Mouse (Mus musculus): Measurements from ENCODE around the gene Olfr308. TPM values are rescaled to one million over a fixed set of nuclear protein-coding genes. Genes with fewer than 3 reads are reported as not detected.

The Olfr308 gene
- polyA plus RNA-seq (2014; fragmentation: Illumina TruSeq; extraction: RNeasy Lipid Tissue Mini Kit (QIAGEN cat#74804); ENCODE audit: low read depth, low replicate concordance), result not detected

GRCm38 (mm10) chr7:86325530-86325929 is at the start of gene Olfr308:
TSS of gene Olfr308 (minus strand) at chr7:86325630.

GRCm38 (mm10) chr7:86366828-86367227 is 41.4 kb upstream of the Olfr308 start, which contains the start of gene Olfr305:
TSS of gene Olfr305 (minus strand) at chr7:86366928.

GRCm38 (mm10) chr7:86337486-86337885 is 12.1 kb upstream of the Olfr308 start, which contains the start of gene Olfr307:
TSS of gene Olfr307 (minus strand) at chr7:86337586.

GRCm38 (mm10) chr7:86313608-86314007 is 11.8 kb downstream of the Olfr308 start, which contains the start of gene Olfr309:
TSS of gene Olfr309 (minus strand) at chr7:86313708.

GRCm38 (mm10) chr7:86277072-86277471 is 48.4 kb downstream of the Olfr308 start, which contains the start of gene Olfr310:
TSS of gene Olfr310 (minus strand) at chr7:86277172.

Other genes with a start within 250 kb of the Olfr308 start
- gene Vmn2r75, start 153.9 kb downstream of the Olfr308 start, polyA plus RNA-seq (2014; fragmentation: Illumina TruSeq; extraction: RNeasy Lipid Tissue Mini Kit (QIAGEN cat#74804); ENCODE audit: low read depth, low replicate concordance), result not detected
- not detected for gene Vmn2r76, start 79.3 kb downstream of the Olfr308 start, polyA plus RNA-seq (2014; fragmentation: Illumina TruSeq; extraction: RNeasy Lipid Tissue Mini Kit (QIAGEN cat#74804); ENCODE audit: low read depth, low replicate concordance)
- not detected for gene Olfr310, start 48.5 kb downstream of the Olfr308 start, polyA plus RNA-seq (2014; fragmentation: Illumina TruSeq; extraction: RNeasy Lipid Tissue Mini Kit (QIAGEN cat#74804); ENCODE audit: low read depth, low replicate concordance)
- gene Olfr309, start 11.9 kb downstream of the Olfr308 start, polyA plus RNA-seq (2014; fragmentation: Illumina TruSeq; extraction: RNeasy Lipid Tissue Mini Kit (QIAGEN cat#74804); ENCODE audit: low read depth, low replicate concordance), result not detected
- not detected for gene Olfr307, start 12.0 kb upstream of the Olfr308 start, polyA plus RNA-seq (2014; fragmentation: Illumina TruSeq; extraction: RNeasy Lipid Tissue Mini Kit (QIAGEN cat#74804); ENCODE audit: low read depth, low replicate concordance)
- not detected for gene Olfr305, start 41.3 kb upstream of the Olfr308 start, polyA plus RNA-seq (2014; fragmentation: Illumina TruSeq; extraction: RNeasy Lipid Tissue Mini Kit (QIAGEN cat#74804); ENCODE audit: low read depth, low replicate concordance)
- not detected for gene Olfr304, start 61.0 kb upstream of the Olfr308 start, polyA plus RNA-seq (2014; fragmentation: Illumina TruSeq; extraction: RNeasy Lipid Tissue Mini Kit (QIAGEN cat#74804); ENCODE audit: low read depth, low replicate concordance)
- not detected for gene Olfr303, start 72.2 kb upstream of the Olfr308 start, polyA plus RNA-seq (2014; fragmentation: Illumina TruSeq; extraction: RNeasy Lipid Tissue Mini Kit (QIAGEN cat#74804); ENCODE audit: low read depth, low replicate concordance)
- gene Olfr301, start 78.2 kb upstream of the Olfr308 start, polyA plus RNA-seq (2014; fragmentation: Illumina TruSeq; extraction: RNeasy Lipid Tissue Mini Kit (QIAGEN cat#74804); ENCODE audit: low read depth, low replicate concordance), result not detected
- gene Olfr299, start 134.3 kb upstream of the Olfr308 start, polyA plus RNA-seq (2014; fragmentation: Illumina TruSeq; extraction: RNeasy Lipid Tissue Mini Kit (QIAGEN cat#74804); ENCODE audit: low read depth, low replicate concordance), result not detected
- not detected for gene Olfr298, start 166.9 kb upstream of the Olfr308 start, polyA plus RNA-seq (2014; fragmentation: Illumina TruSeq; extraction: RNeasy Lipid Tissue Mini Kit (QIAGEN cat#74804); ENCODE audit: low read depth, low replicate concordance)
- not detected for gene Olfr297, start 194.3 kb upstream of the Olfr308 start, polyA plus RNA-seq (2014; fragmentation: Illumina TruSeq; extraction: RNeasy Lipid Tissue Mini Kit (QIAGEN cat#74804); ENCODE audit: low read depth, low replicate concordance)

All from heart, adult 10 weeks (tissue).